Mouse (Mus musculus) kidney, embryonic 14.5 days (tissue): Measurements from ENCODE around the gene Kdm8. TPM values are rescaled to one million over a fixed set of nuclear protein-coding genes. Genes with fewer than 3 reads are reported as not detected.

ENCODE experiments used
- ATAC-seq: fragments of 200-750 bp; cut with Nextera tagmentation; 2 replicates; pipeline ENCODE4 v1.8.0; 2017; ENCODE audit warnings: moderate number of reproducible peaks, mild to moderate bottlenecking, moderate TSS enrichment, moderate library complexity; ENCODE audit not compliant: low FRiP score, low TSS enrichment
- H3K27ac ChIP-seq: fragments of 300-500 bp; sonication (generic); 2 replicates; pipeline ENCODE4 v1.5.1; 2014; ENCODE audit warnings: low read depth, mild to moderate bottlenecking, low read length, moderate library complexity, mixed read lengths
- H3K27me3 ChIP-seq: fragments of 300-500 bp; sonication (generic); 2 replicates; pipeline ENCODE4 v1.6.1; 2014; ENCODE audit warnings: mild to moderate bottlenecking, low read length; ENCODE audit not compliant: control insufficient read depth, insufficient read depth
- H3K36me3 ChIP-seq: fragments of 300-500 bp; sonication (generic); 2 replicates; pipeline ENCODE4 v1.6.1; 2014; ENCODE audit warnings: low read length, mixed read lengths; ENCODE audit not compliant: control insufficient read depth, insufficient read depth
- H3K4me1 ChIP-seq: fragments of 300-500 bp; sonication (generic); 2 replicates; pipeline ENCODE4 v1.6.1; 2014; ENCODE audit warnings: low read length, mixed read lengths; ENCODE audit not compliant: control insufficient read depth, insufficient read depth
- H3K4me2 ChIP-seq: fragments of 300-500 bp; sonication (generic); replicated peaks from 2 replicates; pipeline ENCODE4 v1.6.1; 2014; ENCODE audit warnings: low read depth, mild to moderate bottlenecking, low read length
- H3K4me3 ChIP-seq: fragments of 300-500 bp; sonication (generic); 2 replicates; pipeline ENCODE4 v1.5.1; 2014; ENCODE audit warnings: mild to moderate bottlenecking, low read length
- H3K9ac ChIP-seq: fragments of 300-500 bp; sonication (generic); 2 replicates; pipeline ENCODE4 v1.6.1; 2014; ENCODE audit warnings: low read depth, mild to moderate bottlenecking, low read length, moderate library complexity
- H3K9me3 ChIP-seq: fragments of 300-500 bp; sonication (generic); 2 replicates; pipeline ENCODE4 v1.6.1; 2016; ENCODE audit warnings: low read length; ENCODE audit not compliant: control insufficient read depth
- WGBS: fragments of 180-500 bp; shearing (Covaris S2); extraction: QIAGEN DNeasy Blood & Tissue Kit; methylation state at CpG from one replicate; pipeline ENCODE4 v1.1.7; 2014; 5-methylcytosine and 5-hydroxymethylcytosine counted together
- polyA plus RNA-seq: library from polyadenylated mRNA; unstranded; fragments of >200 nt; fragmentation: Nextera tagmentation; extraction: Ambion mirVana; gene quantifications from 2 replicates; pipeline ENCODE4 v1.2.1, GENCODE M21; 2014

Kdm8 gene
- polyA plus RNA-seq, 1 experiment from 2014 or later = 12.7 TPM

GRCm38 (mm10) chr7:125504618-125505017, 60.1 kb downstream of the Kdm8 start:
- Histone ChIP-seq H3K4me3 (no peak overlapping the region), H3K36me3 (no peaks in the 10 kb centered on the region), H3K4me2 (no peak overlapping the region), H3K4me1 (no peaks in the 10 kb centered on the region), H3K27ac (no peak overlapping the region), H3K9me3 (no peaks in the 10 kb centered on the region), H3K9ac (no peak overlapping the region), H3K27me3 (no peaks in the 10 kb centered on the region)
- ATAC-seq = no peak
- 92% methylated on average over 5 of the region's 5 CpGs for WGBS

GRCm38 (mm10) chr7:125505568-125505967, 61.1 kb downstream of the Kdm8 start:
- H3K36me3 ChIP-seq = no peaks in the 10 kb centered on the region
- WGBS = 84% methylated on average over 10 of the region's 10 CpGs
- no peak overlapping the region for H3K27ac ChIP-seq
- no peaks in the 10 kb centered on the region for H3K27me3 ChIP-seq
- no peak overlapping the region for H3K9ac ChIP-seq
- no peak for ATAC-seq
- no peak overlapping the region for H3K4me2 ChIP-seq
- no peaks in the 10 kb centered on the region for H3K4me1 ChIP-seq
- no peaks in the 10 kb centered on the region for H3K9me3 ChIP-seq
- H3K4me3 ChIP-seq = no peak overlapping the region

- Histone ChIP-seq H3K27ac (no peak overlapping the region), H3K4me2 (no peak overlapping the region), H3K4me1 (no peaks in the 10 kb centered on the region), H3K27me3 (no peaks in the 10 kb centered on the region), H3K4me3 (no peak overlapping the region), H3K9me3 (no peaks in the 10 kb centered on the region), H3K36me3 (no peaks in the 10 kb centered on the region), H3K9ac (no peak overlapping the region)
- 85% methylated on average over 2 of the region's 2 CpGs for WGBS
- ATAC-seq = no peak
Measured at GRCm38 (mm10) chr7:125507279-125507678, 62.8 kb downstream of the Kdm8 start.

GRCm38 (mm10) chr7:125511432-125511831, 67.0 kb downstream of the Kdm8 start:
- Histone ChIP-seq H3K9ac (no peak overlapping the region), H3K4me2 (no peak overlapping the region), H3K4me3 (no peak overlapping the region), H3K4me1 (no peaks in the 10 kb centered on the region), H3K36me3 (no peaks in the 10 kb centered on the region), H3K27ac (no peak overlapping the region), H3K27me3 (no peaks in the 10 kb centered on the region), H3K9me3 (no peaks in the 10 kb centered on the region)
- ATAC-seq = no peak
- WGBS = 75% methylated on average over 5 of the region's 5 CpGs

- Histone ChIP-seq H3K36me3 (no peaks in the 10 kb centered on the region), H3K27ac (no peak overlapping the region), H3K4me3 (no peak overlapping the region), H3K9me3 (no peaks in the 10 kb centered on the region), H3K4me1 (no peaks in the 10 kb centered on the region), H3K27me3 (no peaks in the 10 kb centered on the region), H3K9ac (no peak overlapping the region), H3K4me2 (no peak overlapping the region)
- no peak for ATAC-seq
- 81% methylated on average over 2 of the region's 2 CpGs for WGBS
Measured at GRCm38 (mm10) chr7:125511852-125512251, 67.4 kb downstream of the Kdm8 start.

Other genes starting within 250 kb of the Kdm8 start
- 137 and 157 TPM in 2 replicates for gene Nsmce1, start 46.9 kb downstream of the Kdm8 start, polyA plus RNA-seq
- gene Il4ra, start 107.4 kb downstream of the Kdm8 start, polyA plus RNA-seq = 4.0 and 5.9 TPM in 2 replicates
- gene Il21r, start 158.8 kb downstream of the Kdm8 start, polyA plus RNA-seq = 0.13 and 0.22 TPM in 2 replicates